Mouse (Mus musculus): ENCODE data around the gene Tradd.

DNA sequence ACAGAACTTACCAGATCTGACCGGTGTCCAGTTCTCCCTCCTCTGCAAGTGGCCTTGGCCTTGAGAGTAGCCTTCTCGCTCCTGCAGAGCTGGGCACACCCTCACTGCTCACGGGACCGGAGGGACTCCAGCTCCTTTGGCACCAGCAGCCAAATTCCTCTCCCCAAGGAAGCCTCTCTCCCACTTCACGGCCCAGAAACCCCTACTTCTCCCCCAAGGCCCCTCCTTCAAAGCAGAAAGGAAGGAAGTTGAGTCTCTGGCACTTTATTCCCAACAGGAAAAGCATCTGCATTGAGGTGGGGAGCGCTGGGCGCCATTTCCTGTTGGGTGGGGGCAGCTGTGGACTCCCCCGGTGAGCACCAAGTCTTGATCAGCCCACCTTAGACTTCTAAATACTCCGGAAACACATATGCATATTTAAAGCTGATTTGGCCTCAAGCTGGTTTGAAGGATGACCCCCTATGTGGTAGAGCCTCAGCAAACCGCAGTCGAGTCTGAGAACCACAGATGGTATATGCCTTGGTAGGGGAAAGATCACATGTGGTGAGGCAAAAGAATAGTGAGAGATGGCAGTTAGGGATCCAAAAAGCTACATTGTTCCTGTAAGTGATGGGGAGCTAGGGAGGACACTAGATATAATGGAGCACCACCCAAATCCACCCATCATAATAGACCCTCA, 31.6 kb upstream of the Tradd start, which contains the start of gene Exoc3l:
- TF ChIP-seq FLI1 (IDR thresholded peaks at IDR 0.05; ENCODE audit: low read length) (no peak), GATA1 (IDR thresholded peaks at IDR 0.05; ENCODE audit: borderline replicate concordance, low read length) (no peak)
